Mouse (Mus musculus): Measurements from ENCODE around the gene Susd4. TPM values are rescaled to one million over a fixed set of nuclear protein-coding genes. Genes with fewer than 3 reads are reported as not detected.

Gene Susd4
- polyA plus RNA-seq, 1 experiment from 2014 or later = 20.9 TPM

- H3K4me1 ChIP-seq (ENCODE audit: insufficient read depth) = no peaks in the 10 kb centered on the region
- no peak for DNase-seq
- no peak overlapping the region; the same call in 1 of the 2 replicates for H3K27ac ChIP-seq (ENCODE audit: low read depth)
- no peak for TF ChIP-seq CTCF (IDR thresholded peaks at IDR 0.05; ENCODE audit: low read depth)
- no peak overlapping the region for H3K4me2 ChIP-seq
- no peaks in the 10 kb centered on the region for H3K9me3 ChIP-seq (ENCODE audit: low read depth, low read length)
- no peaks in the 10 kb centered on the region for H3K36me3 ChIP-seq (ENCODE audit: insufficient read depth)
- H3K4me3 ChIP-seq (ENCODE audit: low read depth, low read length) = no peak overlapping the region
- ATAC-seq (ENCODE audit: insufficient read depth) = no peak
- H3K9ac ChIP-seq = no peak overlapping the region
- H3K27me3 ChIP-seq (ENCODE audit: insufficient read depth, low read length) = no peaks in the 10 kb centered on the region
- 68% methylated on average over 12 of the region's 12 CpGs for WGBS
Observed at GRCm38 (mm10) chr1:182897506-182898138, 134.0 kb downstream of the Susd4 start.

GRCm38 (mm10) chr1:182902095-182902494 lies 138.4 kb downstream of the Susd4 start:
- DNase-seq = no peak
- Histone ChIP-seq H3K9ac (no peak overlapping the region), H3K4me1 (ENCODE audit: insufficient read depth) (no peaks in the 10 kb centered on the region), H3K27ac (ENCODE audit: low read depth) (no peak overlapping the region), H3K36me3 (ENCODE audit: insufficient read depth) (no peaks in the 10 kb centered on the region), H3K4me3 (ENCODE audit: low read depth, low read length) (no peak overlapping the region), H3K27me3 (ENCODE audit: insufficient read depth, low read length) (no peaks in the 10 kb centered on the region), H3K9me3 (ENCODE audit: low read depth, low read length) (no peaks in the 10 kb centered on the region), H3K4me2 (no peak overlapping the region)
- TF ChIP-seq CTCF (IDR thresholded peaks at IDR 0.05; ENCODE audit: low read depth) = no peak
- ATAC-seq (ENCODE audit: insufficient read depth) = no peak
- WGBS = 71% methylated on average over 5 of the region's 5 CpGs

GRCm38 (mm10) chr1:182902906-182903305 lies 139.2 kb downstream of the Susd4 start:
- Histone ChIP-seq H3K9me3 (ENCODE audit: low read depth, low read length) (no peaks in the 10 kb centered on the region), H3K4me1 (ENCODE audit: insufficient read depth) (0 out of 2 replicates have a peak, but pooled peaks cover 2% of the 10 kb centered on the region), H3K4me3 (ENCODE audit: low read depth, low read length) (no peak overlapping the region), H3K27ac (ENCODE audit: low read depth) (no peak overlapping the region), H3K9ac (no peak overlapping the region), H3K4me2 (no peak overlapping the region), H3K27me3 (ENCODE audit: insufficient read depth, low read length) (no peaks in the 10 kb centered on the region), H3K36me3 (ENCODE audit: insufficient read depth) (no peaks in the 10 kb centered on the region)
- 61% methylated on average over 3 of the region's 3 CpGs for WGBS
- DNase-seq (no peak), ATAC-seq (ENCODE audit: insufficient read depth) (no peak)
- no peak for TF ChIP-seq CTCF (IDR thresholded peaks at IDR 0.05; ENCODE audit: low read depth)

- ATAC-seq (ENCODE audit: insufficient read depth) (no peak), DNase-seq (peak; percentile 32)
- Histone ChIP-seq H3K36me3 (ENCODE audit: insufficient read depth) (no peaks in the 10 kb centered on the region), H3K27ac (ENCODE audit: low read depth) (0 out of 2 replicates have a peak overlapping the region, but pooled peaks have one; percentile 25), H3K4me1 (ENCODE audit: insufficient read depth) (peaks cover 3% of the 10 kb centered on the region; the same call in 1 of the 2 replicates), H3K9ac (no peak overlapping the region), H3K4me3 (ENCODE audit: low read depth, low read length) (no peak overlapping the region), H3K4me2 (no peak overlapping the region), H3K27me3 (ENCODE audit: insufficient read depth, low read length) (no peaks in the 10 kb centered on the region), H3K9me3 (ENCODE audit: low read depth, low read length) (no peaks in the 10 kb centered on the region)
- no peak for TF ChIP-seq CTCF (IDR thresholded peaks at IDR 0.05; ENCODE audit: low read depth)
- 31% methylated on average over 3 of the region's 3 CpGs for WGBS
Observed at GRCm38 (mm10) chr1:182905669-182906068, 142.0 kb downstream of the Susd4 start.

GRCm38 (mm10) chr1:182908050-182909036 lies 144.7 kb downstream of the Susd4 start:
- Histone ChIP-seq H3K27ac (ENCODE audit: low read depth) (peak overlapping the region; percentile 44; the same call in 1 of the 2 replicates), H3K9ac (no peak overlapping the region), H3K27me3 (ENCODE audit: insufficient read depth, low read length) (no peaks in the 10 kb centered on the region), H3K9me3 (ENCODE audit: low read depth, low read length) (0 out of 2 replicates have a peak, but pooled peaks cover 5% of the 10 kb centered on the region), H3K4me1 (ENCODE audit: insufficient read depth) (peaks cover 3% of the 10 kb centered on the region; the same call in 1 of the 2 replicates), H3K4me3 (ENCODE audit: low read depth, low read length) (no peak overlapping the region), H3K4me2 (peak overlapping the region; percentile 35), H3K36me3 (ENCODE audit: insufficient read depth) (no peaks in the 10 kb centered on the region)
- DNase-seq = peak; percentile 98
- ATAC-seq (ENCODE audit: insufficient read depth) = peak; percentile 94
- WGBS = 11% methylated on average over 14 of the region's 14 CpGs
- TF ChIP-seq CTCF (IDR thresholded peaks at IDR 0.05; ENCODE audit: low read depth) = no peak

- DNase-seq (no peak), ATAC-seq (ENCODE audit: insufficient read depth) (no peak)
- no peak overlapping the region for H3K4me2 ChIP-seq
- no peak for TF ChIP-seq CTCF (IDR thresholded peaks at IDR 0.05; ENCODE audit: low read depth)
- no peak overlapping the region; the same call in 1 of the 2 replicates for H3K27ac ChIP-seq (ENCODE audit: low read depth)
- no peaks in the 10 kb centered on the region for H3K27me3 ChIP-seq (ENCODE audit: insufficient read depth, low read length)
- H3K9me3 ChIP-seq (ENCODE audit: low read depth, low read length) = 0 out of 2 replicates have a peak, but pooled peaks cover 5% of the 10 kb centered on the region
- 57% methylated on average over 3 of the region's 3 CpGs for WGBS
- no peak overlapping the region for H3K9ac ChIP-seq
- H3K36me3 ChIP-seq (ENCODE audit: insufficient read depth) = no peaks in the 10 kb centered on the region
- H3K4me1 ChIP-seq (ENCODE audit: insufficient read depth) = peaks cover 3% of the 10 kb centered on the region; the same call in 1 of the 2 replicates
- H3K4me3 ChIP-seq (ENCODE audit: low read depth, low read length) = no peak overlapping the region
Observed at GRCm38 (mm10) chr1:182909066-182909465, 145.4 kb downstream of the Susd4 start.

GRCm38 (mm10) chr1:182909596-182909995 lies 145.9 kb downstream of the Susd4 start:
- ATAC-seq (ENCODE audit: insufficient read depth) (no peak), DNase-seq (no peak)
- Histone ChIP-seq H3K27me3 (ENCODE audit: insufficient read depth, low read length) (no peaks in the 10 kb centered on the region), H3K4me1 (ENCODE audit: insufficient read depth) (peaks cover 3% of the 10 kb centered on the region; the same call in 1 of the 2 replicates), H3K4me2 (no peak overlapping the region), H3K36me3 (ENCODE audit: insufficient read depth) (no peaks in the 10 kb centered on the region), H3K9ac (no peak overlapping the region), H3K27ac (ENCODE audit: low read depth) (no peak overlapping the region), H3K9me3 (ENCODE audit: low read depth, low read length) (0 out of 2 replicates have a peak, but pooled peaks cover 5% of the 10 kb centered on the region), H3K4me3 (ENCODE audit: low read depth, low read length) (no peak overlapping the region)
- no peak for TF ChIP-seq CTCF (IDR thresholded peaks at IDR 0.05; ENCODE audit: low read depth)
- WGBS = 77% methylated on average over 5 of the region's 5 CpGs
